Mouse (Mus musculus): ENCODE measurements around the gene Actn2.

DNA sequence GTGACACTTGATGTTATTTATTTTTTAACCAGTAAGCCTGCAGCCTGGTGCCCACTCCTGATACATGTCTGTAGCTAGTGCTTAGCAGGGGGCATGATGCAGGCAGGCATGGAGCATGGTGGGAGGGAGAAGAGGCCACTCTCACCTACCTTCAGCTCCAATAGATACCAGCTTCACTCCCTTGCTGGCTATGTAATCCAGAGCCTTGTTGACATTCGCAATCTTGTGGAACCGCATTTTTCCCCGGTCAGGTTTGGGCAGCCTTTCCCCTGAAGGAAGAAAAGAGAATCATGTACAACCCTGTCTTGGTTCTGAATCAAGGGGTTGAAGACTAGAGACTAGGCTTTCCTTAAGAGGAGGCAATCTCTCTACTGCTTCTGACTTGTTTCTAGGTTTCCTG is 31.1 kb downstream of the Actn2 start:
- no peak for TF ChIP-seq POLR2A (IDR thresholded peaks at IDR 0.05; ENCODE audit: borderline replicate concordance, control insufficient read depth, low read depth, low read length)
- no peak for TF ChIP-seq CTCF (IDR thresholded peaks at IDR 0.05; ENCODE audit: control insufficient read depth, insufficient read depth, low read length)

Measured in bone marrow, adult 2 months (tissue).